Mouse (Mus musculus) cerebellum, adult 2 months (tissue): ENCODE measurements around the gene Dynlrb2.

ENCODE experiments used
- CTCF ChIP-seq: fragments of 200-500 bp; IDR thresholded peaks from 2 replicates; pipeline ENCODE4 v1.5.1; 2011; ENCODE audit warnings: low read depth, mild to moderate bottlenecking, control low read depth, low read length, moderate library complexity, borderline replicate concordance; ENCODE audit not compliant: insufficient read depth
- POLR2A ChIP-seq: fragments of 200-500 bp; IDR thresholded peaks from 2 replicates; pipeline ENCODE4 v1.6.1; 2011; ENCODE audit warnings: low read length, control low read depth, borderline replicate concordance; ENCODE audit not compliant: insufficient read depth

GRCm38 (mm10) chr8:116533081-116533480 is 28.3 kb downstream of the Dynlrb2 start:
- TF ChIP-seq CTCF (no peak), POLR2A (no peak)
